Mouse (Mus musculus): ENCODE measurements at regions not wholly inside any gene's neighbourhood (a gene's known extent, or its start where the extent isn't known, plus 50 kb on each side); places are given as distances from the start of the nearest gene placed in this dataset.

- Histone ChIP-seq H3K27ac (ENCODE audit: insufficient read depth, low read length) (no peak overlapping the region), H3K9me3 (replicated peaks; ENCODE audit: control insufficient read depth, insufficient read depth, low read length, poor library complexity, severe bottlenecking) (no peaks in the 10 kb centered on the region), H3K9ac (ENCODE audit: low read depth, poor library complexity, severe bottlenecking) (no peak overlapping the region), H3K4me3 (ENCODE audit: low read depth, low read length) (no peak overlapping the region), H3K36me3 (ENCODE audit: control insufficient read depth, insufficient read depth, low read length, poor library complexity, severe bottlenecking) (no peaks in the 10 kb centered on the region), H3K27me3 (ENCODE audit: control insufficient read depth, insufficient read depth, low read length, poor library complexity, severe bottlenecking) (no peaks in the 10 kb centered on the region), H3K4me1 (ENCODE audit: control insufficient read depth, insufficient read depth, low read length) (no peaks in the 10 kb centered on the region)
- no peak for TF ChIP-seq CTCF (IDR thresholded peaks at IDR 0.05; ENCODE audit: low read depth, low read length)
- no peak for TF ChIP-seq POLR2A (IDR thresholded peaks at IDR 0.05; ENCODE audit: insufficient read depth, low read length)
- no peak for TF ChIP-seq EP300 (IDR thresholded peaks at IDR 0.05; ENCODE audit: insufficient read depth, low read depth, low read length)
These were observed 60.6 kb downstream of the Crygs start for GRCm38 (mm10) chr16:22750725-22751287.

- Histone ChIP-seq H3K36me3 (ENCODE audit: control insufficient read depth, insufficient read depth, low read length, poor library complexity, severe bottlenecking) (no peaks in the 10 kb centered on the region), H3K9ac (ENCODE audit: low read depth, poor library complexity, severe bottlenecking) (no peak overlapping the region), H3K4me3 (ENCODE audit: low read depth, low read length) (no peak overlapping the region), H3K9me3 (replicated peaks; ENCODE audit: control insufficient read depth, insufficient read depth, low read length, poor library complexity, severe bottlenecking) (no peaks in the 10 kb centered on the region), H3K4me1 (ENCODE audit: control insufficient read depth, insufficient read depth, low read length) (no peaks in the 10 kb centered on the region), H3K27ac (ENCODE audit: insufficient read depth, low read length) (no peak overlapping the region), H3K27me3 (ENCODE audit: control insufficient read depth, insufficient read depth, low read length, poor library complexity, severe bottlenecking) (no peaks in the 10 kb centered on the region)
- TF ChIP-seq EP300 (IDR thresholded peaks at IDR 0.05; ENCODE audit: insufficient read depth, low read depth, low read length) (no peak), POLR2A (IDR thresholded peaks at IDR 0.05; ENCODE audit: insufficient read depth, low read length) (no peak), CTCF (IDR thresholded peaks at IDR 0.05; ENCODE audit: low read depth, low read length) (no peak)
These were observed 67.1 kb downstream of the Crygs start for GRCm38 (mm10) chr16:22744121-22744855.

- Histone ChIP-seq H3K27ac (ENCODE audit: insufficient read depth, low read length) (no peak overlapping the region), H3K9ac (ENCODE audit: low read depth, poor library complexity, severe bottlenecking) (no peak overlapping the region), H3K4me3 (ENCODE audit: low read depth, low read length) (no peak overlapping the region), H3K4me1 (ENCODE audit: control insufficient read depth, insufficient read depth, low read length) (no peaks in the 10 kb centered on the region), H3K36me3 (ENCODE audit: control insufficient read depth, insufficient read depth, low read length, poor library complexity, severe bottlenecking) (no peaks in the 10 kb centered on the region), H3K9me3 (replicated peaks; ENCODE audit: control insufficient read depth, insufficient read depth, low read length, poor library complexity, severe bottlenecking) (no peaks in the 10 kb centered on the region), H3K27me3 (ENCODE audit: control insufficient read depth, insufficient read depth, low read length, poor library complexity, severe bottlenecking) (no peaks in the 10 kb centered on the region)
- TF ChIP-seq CTCF (IDR thresholded peaks at IDR 0.05; ENCODE audit: low read depth, low read length) (no peak), EP300 (IDR thresholded peaks at IDR 0.05; ENCODE audit: insufficient read depth, low read depth, low read length) (no peak), POLR2A (IDR thresholded peaks at IDR 0.05; ENCODE audit: insufficient read depth, low read length) (no peak)
These were observed 67.9 kb downstream of the Crygs start for GRCm38 (mm10) chr16:22743461-22743860.

- Histone ChIP-seq H3K36me3 (ENCODE audit: control insufficient read depth, insufficient read depth, low read length, poor library complexity, severe bottlenecking) (no peaks in the 10 kb centered on the region), H3K9me3 (replicated peaks; ENCODE audit: control insufficient read depth, insufficient read depth, low read length, poor library complexity, severe bottlenecking) (no peaks in the 10 kb centered on the region), H3K4me3 (ENCODE audit: low read depth, low read length) (no peak overlapping the region), H3K4me1 (ENCODE audit: control insufficient read depth, insufficient read depth, low read length) (no peaks in the 10 kb centered on the region), H3K27me3 (ENCODE audit: control insufficient read depth, insufficient read depth, low read length, poor library complexity, severe bottlenecking) (no peaks in the 10 kb centered on the region), H3K27ac (ENCODE audit: insufficient read depth, low read length) (no peak overlapping the region), H3K9ac (ENCODE audit: low read depth, poor library complexity, severe bottlenecking) (no peak overlapping the region)
- no peak for TF ChIP-seq CTCF (IDR thresholded peaks at IDR 0.05; ENCODE audit: low read depth, low read length)
- no peak for TF ChIP-seq EP300 (IDR thresholded peaks at IDR 0.05; ENCODE audit: insufficient read depth, low read depth, low read length)
- TF ChIP-seq POLR2A (IDR thresholded peaks at IDR 0.05; ENCODE audit: insufficient read depth, low read length), result no peak
These were observed 69.9 kb downstream of the Crygs start for GRCm38 (mm10) chr16:22741496-22741895.

- no peak overlapping the region for H3K9ac ChIP-seq (ENCODE audit: low read depth, poor library complexity, severe bottlenecking)
- no peak overlapping the region for H3K27ac ChIP-seq (ENCODE audit: insufficient read depth, low read length)
- H3K27me3 ChIP-seq (ENCODE audit: control insufficient read depth, insufficient read depth, low read length, poor library complexity, severe bottlenecking), result no peaks in the 10 kb centered on the region
- H3K4me1 ChIP-seq (ENCODE audit: control insufficient read depth, insufficient read depth, low read length), result no peaks in the 10 kb centered on the region
- no peaks in the 10 kb centered on the region for H3K9me3 ChIP-seq (replicated peaks; ENCODE audit: control insufficient read depth, insufficient read depth, low read length, poor library complexity, severe bottlenecking)
- H3K36me3 ChIP-seq (ENCODE audit: control insufficient read depth, insufficient read depth, low read length, poor library complexity, severe bottlenecking), result no peaks in the 10 kb centered on the region
- TF ChIP-seq POLR2A (IDR thresholded peaks at IDR 0.05; ENCODE audit: insufficient read depth, low read length) (no peak), EP300 (IDR thresholded peaks at IDR 0.05; ENCODE audit: insufficient read depth, low read depth, low read length) (no peak), CTCF (IDR thresholded peaks at IDR 0.05; ENCODE audit: low read depth, low read length) (no peak)
- H3K4me3 ChIP-seq (ENCODE audit: low read depth, low read length), result no peak overlapping the region
These were observed 76.8 kb downstream of the Crygs start for GRCm38 (mm10) chr16:22734529-22735022.

All from ES-Bruce4 (cell line).